Mouse (Mus musculus) forebrain, postnatal 0 days (tissue): ENCODE measurements around the gene Cadps. TPM values are rescaled to one million over a fixed set of nuclear protein-coding genes. Genes with fewer than 3 reads are reported as not detected.
A peak's percentile ranks its signal among the peaks of the same experiment; 100 is the strongest.

Experiments used
- ATAC-seq: fragments of 200-750 bp; cut with Nextera tagmentation; 2 replicates; pipeline ENCODE4 v1.8.0; 2017; ENCODE audit warnings: mild to moderate bottlenecking, moderate library complexity
- DNase-seq: peaks from one replicate; pipeline ENCODE4 v3.0.0-alpha.2; 2015
- H3K27ac ChIP-seq: fragments of 300-500 bp; sonication (generic); 2 replicates; pipeline ENCODE4 v1.5.1; 2014; ENCODE audit warnings: low read depth, mild to moderate bottlenecking, antibody characterized with exemption, low read length, moderate library complexity, mixed read lengths
- H3K27me3 ChIP-seq: fragments of 300-500 bp; sonication (generic); 2 replicates; pipeline ENCODE4 v1.6.1; 2014; ENCODE audit warnings: mild to moderate bottlenecking, low read length, mixed read lengths; ENCODE audit not compliant: insufficient read depth
- H3K36me3 ChIP-seq: fragments of 300-500 bp; sonication (generic); 2 replicates; pipeline ENCODE4 v1.6.1; 2014; ENCODE audit warnings: mild to moderate bottlenecking, moderate library complexity; ENCODE audit not compliant: insufficient read depth
- H3K4me1 ChIP-seq: fragments of 300-500 bp; sonication (generic); 2 replicates; pipeline ENCODE4 v1.6.1; 2014; ENCODE audit warnings: antibody characterized with exemption; ENCODE audit not compliant: insufficient read depth
- H3K4me2 ChIP-seq: fragments of 300-500 bp; sonication (generic); 2 replicates; pipeline ENCODE4 v1.6.1; 2014; ENCODE audit warnings: low read depth, mild to moderate bottlenecking, moderate library complexity
- H3K4me3 ChIP-seq: fragments of 300-500 bp; sonication (generic); 2 replicates; pipeline ENCODE4 v1.5.1; 2014; ENCODE audit warnings: low read depth, low read length, mixed read lengths
- H3K9ac ChIP-seq: fragments of 300-500 bp; sonication (generic); 2 replicates; pipeline ENCODE4 v1.6.1; 2014; ENCODE audit warnings: mild to moderate bottlenecking
- H3K9me3 ChIP-seq: fragments of 300-500 bp; sonication (generic); 2 replicates; pipeline ENCODE4 v1.6.1; 2016; ENCODE audit warnings: low read length
- CTCF ChIP-seq: sonication (generic); IDR thresholded peaks from 2 replicates; pipeline ENCODE4 v1.5.1; 2016; ENCODE audit warnings: antibody characterized with exemption, control low read depth, low read depth
- WGBS: fragments of 180-500 bp; shearing (Covaris S2); extraction: QIAGEN DNeasy Blood & Tissue Kit; methylation state at CpG from one replicate; pipeline ENCODE4 v1.1.7; 2014; 5-methylcytosine and 5-hydroxymethylcytosine counted together
- polyA plus RNA-seq: library from polyadenylated mRNA; unstranded; fragments of >200 nt; fragmentation: Nextera tagmentation; extraction: Ambion mirVana; gene quantifications from 2 replicates; pipeline ENCODE4 v1.2.1, GENCODE M21; 2015
- total RNA-seq: library from RNA; depleted of rRNA; stranded (reverse); fragments of >200 nt; gene quantifications from 2 replicates; pipeline ENCODE4 v1.2.3, GENCODE M21; 2014

Cadps gene
- total and polyA plus RNA-seq, 2 experiments from 2014 or later = 27.2 to 164 TPM

GRCm38 (mm10) chr14:12388192-12388795, 434.6 kb downstream of the Cadps start:
- H3K27ac ChIP-seq = no peak overlapping the region
- no peak overlapping the region for H3K9ac ChIP-seq
- DNase-seq (no peak), ATAC-seq (peak; percentile 32)
- H3K4me2 ChIP-seq = no peak overlapping the region
- no peaks in the 10 kb centered on the region for H3K27me3 ChIP-seq
- no peaks in the 10 kb centered on the region for H3K9me3 ChIP-seq
- H3K4me1 ChIP-seq = peaks cover 32% of the 10 kb centered on the region
- H3K36me3 ChIP-seq = 0 out of 2 replicates have a peak, but pooled peaks cover 3% of the 10 kb centered on the region
- H3K4me3 ChIP-seq = no peak overlapping the region
- WGBS = 16% methylated on average over 4 of the region's 4 CpGs
- no peak for TF ChIP-seq CTCF

- Histone ChIP-seq H3K27me3 (no peaks in the 10 kb centered on the region), H3K9me3 (no peaks in the 10 kb centered on the region), H3K4me2 (no peak overlapping the region), H3K4me3 (no peak overlapping the region), H3K4me1 (peaks cover 25% of the 10 kb centered on the region), H3K36me3 (0 out of 2 replicates have a peak, but pooled peaks cover 3% of the 10 kb centered on the region), H3K27ac (no peak overlapping the region), H3K9ac (no peak overlapping the region)
- no peak for TF ChIP-seq CTCF
- ATAC-seq (no peak), DNase-seq (no peak)
- WGBS = 52% methylated on average over 6 of the region's 6 CpGs
These were observed 435.7 kb downstream of the Cadps start for GRCm38 (mm10) chr14:12387176-12387575.

GRCm38 (mm10) chr14:12377883-12378282, 445.0 kb downstream of the Cadps start:
- peak; percentile 57 for DNase-seq
- Histone ChIP-seq H3K4me1 (peaks cover 4% of the 10 kb centered on the region; the same call in 1 of the 2 replicates), H3K9me3 (no peaks in the 10 kb centered on the region), H3K4me2 (no peak overlapping the region), H3K4me3 (no peak overlapping the region), H3K27me3 (no peaks in the 10 kb centered on the region), H3K36me3 (no peaks in the 10 kb centered on the region), H3K9ac (no peak overlapping the region), H3K27ac (no peak overlapping the region)
- TF ChIP-seq CTCF = no peak
- 32% methylated on average over 9 of the region's 9 CpGs for WGBS
- peak; percentile 62 for ATAC-seq

GRCm38 (mm10) chr14:12377289-12377688, 445.6 kb downstream of the Cadps start:
- H3K9ac ChIP-seq = no peak overlapping the region
- H3K27ac ChIP-seq = no peak overlapping the region
- H3K27me3 ChIP-seq = no peaks in the 10 kb centered on the region
- H3K36me3 ChIP-seq = no peaks in the 10 kb centered on the region
- DNase-seq (no peak), ATAC-seq (peak; percentile 79)
- H3K4me2 ChIP-seq = no peak overlapping the region
- no peak overlapping the region for H3K4me3 ChIP-seq
- 84% methylated on average over 2 of the region's 2 CpGs for WGBS
- H3K9me3 ChIP-seq = no peaks in the 10 kb centered on the region
- TF ChIP-seq CTCF = no peak
- peaks cover 4% of the 10 kb centered on the region; the same call in 1 of the 2 replicates for H3K4me1 ChIP-seq

DNA sequence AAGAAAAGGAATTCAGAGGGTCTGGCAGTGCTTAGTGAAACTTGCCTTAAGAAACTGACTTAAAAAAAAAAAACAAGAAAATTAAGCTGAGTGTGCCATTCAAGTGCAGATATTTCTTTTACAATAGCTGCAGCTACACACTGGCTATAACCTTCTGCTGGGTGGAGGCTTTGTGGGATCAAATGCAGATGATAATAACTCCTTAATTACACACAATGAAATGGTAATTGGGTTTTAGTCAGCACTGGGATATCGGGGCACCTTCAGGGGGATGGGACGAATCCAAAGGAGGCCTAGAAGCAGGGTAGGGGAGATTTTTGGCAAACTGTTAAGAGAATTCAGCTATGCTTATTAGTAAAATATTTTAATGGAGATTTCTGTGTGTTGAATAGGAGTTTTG, 447.4 kb downstream of the Cadps start:
- DNase-seq (no peak), ATAC-seq (no peak)
- peaks cover 4% of the 10 kb centered on the region; the same call in 1 of the 2 replicates for H3K4me1 ChIP-seq
- H3K9ac ChIP-seq = no peak overlapping the region
- no peaks in the 10 kb centered on the region for H3K9me3 ChIP-seq
- WGBS = 19% methylated on average over 2 of the region's 2 CpGs
- H3K27me3 ChIP-seq = no peaks in the 10 kb centered on the region
- TF ChIP-seq CTCF = no peak
- H3K27ac ChIP-seq = no peak overlapping the region
- H3K4me3 ChIP-seq = no peak overlapping the region
- H3K36me3 ChIP-seq = no peaks in the 10 kb centered on the region
- H3K4me2 ChIP-seq = no peak overlapping the region

DNA sequence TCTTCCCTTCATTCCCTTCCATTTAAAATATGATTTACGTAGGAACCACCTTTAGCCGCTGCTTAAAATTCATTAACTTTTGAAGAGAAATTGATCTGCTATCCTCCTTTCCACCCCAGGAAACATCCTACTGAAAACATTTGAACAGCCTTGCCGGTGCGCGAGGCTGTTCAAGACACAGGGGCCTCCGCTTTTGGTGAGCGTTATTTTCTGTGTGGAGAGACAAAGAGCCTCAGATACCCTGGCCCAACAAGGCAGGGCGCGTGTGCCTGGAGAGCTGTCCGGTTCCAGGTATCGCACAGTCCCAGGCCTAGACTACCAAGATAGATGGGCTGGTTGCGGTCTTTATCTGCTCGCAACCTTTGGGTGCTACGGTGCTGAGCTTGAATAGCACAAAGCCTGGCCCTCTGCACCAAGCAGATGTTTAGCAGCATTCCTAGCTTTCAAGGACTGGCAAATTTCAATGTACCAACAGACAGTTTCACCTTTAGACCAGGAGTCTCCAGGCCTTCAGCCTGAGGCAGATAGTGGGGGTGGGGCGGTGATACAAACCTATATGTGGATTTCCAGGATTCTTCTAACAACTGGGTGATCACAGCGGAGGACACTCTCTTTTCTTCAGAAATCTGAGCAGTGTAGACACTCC, 472.5 kb downstream of the Cadps start:
- H3K9ac ChIP-seq = no peak overlapping the region
- H3K4me2 ChIP-seq = no peak overlapping the region
- peaks cover 45% of the 10 kb centered on the region for H3K27me3 ChIP-seq
- H3K9me3 ChIP-seq = no peaks in the 10 kb centered on the region
- no peak overlapping the region for H3K4me3 ChIP-seq
- 0 out of 2 replicates have a peak overlapping the region, but pooled peaks have one; percentile 3 for H3K27ac ChIP-seq
- ATAC-seq (no peak), DNase-seq (peak; percentile 36)
- 40% methylated on average over 16 of the region's 16 CpGs for WGBS
- no peaks in the 10 kb centered on the region for H3K36me3 ChIP-seq
- no peak for TF ChIP-seq CTCF
- H3K4me1 ChIP-seq = no peaks in the 10 kb centered on the region

- H3K36me3 ChIP-seq = no peaks in the 10 kb centered on the region
- H3K27ac ChIP-seq = no peak overlapping the region
- peaks cover 45% of the 10 kb centered on the region for H3K27me3 ChIP-seq
- no peak overlapping the region for H3K4me3 ChIP-seq
- no peaks in the 10 kb centered on the region for H3K9me3 ChIP-seq
- ATAC-seq (no peak), DNase-seq (peak; percentile 25)
- H3K9ac ChIP-seq = no peak overlapping the region
- no peak overlapping the region for H3K4me2 ChIP-seq
- WGBS = 36% methylated on average over 15 of the region's 15 CpGs
- no peaks in the 10 kb centered on the region for H3K4me1 ChIP-seq
- no peak for TF ChIP-seq CTCF
These were observed 473.4 kb downstream of the Cadps start for GRCm38 (mm10) chr14:12349334-12350090.
